Mouse (Mus musculus): ENCODE measurements around the gene Nipal4.

Nipal4 gene

DNA sequence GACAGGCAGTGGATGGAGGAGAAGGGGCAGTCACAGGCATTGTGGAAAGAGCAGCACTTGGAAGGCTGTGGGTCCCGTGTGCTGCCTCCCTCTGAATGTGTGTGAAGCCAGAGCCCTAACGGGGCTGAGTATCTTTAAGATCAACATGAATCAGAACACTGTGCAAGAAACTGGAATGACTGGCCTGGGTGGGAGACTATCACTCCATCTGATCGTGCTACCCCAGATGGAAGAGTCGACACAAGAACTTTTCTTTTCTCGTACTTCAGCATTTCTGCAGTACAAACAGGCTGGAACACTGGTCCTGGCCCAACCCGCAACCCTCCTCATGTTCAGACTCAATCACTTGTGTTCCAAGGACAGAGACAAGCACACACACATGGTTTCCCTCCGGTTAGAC, 2.2 kb upstream of the Nipal4 start:
- no peak for ATAC-seq (ENCODE audit: low TSS enrichment)

DNA sequence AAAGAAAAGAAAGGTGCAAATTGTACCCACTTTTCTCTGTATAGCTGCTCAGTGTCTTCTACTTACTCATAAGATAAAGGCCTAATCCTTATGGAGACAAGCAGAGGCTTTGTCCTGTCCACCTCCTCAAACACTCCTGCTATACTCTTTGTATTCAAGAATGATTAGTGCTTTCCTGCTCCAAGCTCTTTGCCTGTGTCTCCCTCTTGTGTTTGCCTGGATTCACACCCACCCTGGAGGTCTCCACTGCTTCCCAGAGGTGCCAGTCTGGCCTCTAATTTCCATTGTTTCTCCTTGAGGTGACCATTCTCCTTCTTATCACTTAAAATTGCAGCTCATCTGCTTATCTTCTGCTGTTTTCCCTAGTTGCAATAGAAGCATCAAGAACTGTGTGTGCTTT, 8.8 kb downstream of the Nipal4 start:
- no peak for ATAC-seq (ENCODE audit: low TSS enrichment)

DNA sequence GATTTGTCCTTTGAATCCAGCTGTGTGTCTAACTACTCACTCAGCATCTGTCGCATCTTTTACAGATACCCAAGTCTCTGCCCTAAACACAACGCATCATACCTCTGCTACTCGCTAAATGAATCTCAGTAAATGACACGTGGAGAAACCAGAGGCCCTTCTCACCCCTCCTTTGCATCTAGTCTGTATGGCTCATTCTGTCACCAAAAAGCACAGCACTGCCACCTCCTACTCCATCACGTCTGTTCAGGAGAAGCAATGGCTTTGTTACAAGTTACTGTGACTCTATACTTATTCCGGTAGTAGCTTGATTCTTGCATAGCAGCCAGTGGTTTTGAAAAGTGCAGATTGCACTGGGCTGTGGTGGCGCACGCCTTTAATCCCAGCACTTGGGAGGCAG, 9.4 kb downstream of the Nipal4 start:
- ATAC-seq (ENCODE audit: low TSS enrichment): peak; percentile 98

DNA sequence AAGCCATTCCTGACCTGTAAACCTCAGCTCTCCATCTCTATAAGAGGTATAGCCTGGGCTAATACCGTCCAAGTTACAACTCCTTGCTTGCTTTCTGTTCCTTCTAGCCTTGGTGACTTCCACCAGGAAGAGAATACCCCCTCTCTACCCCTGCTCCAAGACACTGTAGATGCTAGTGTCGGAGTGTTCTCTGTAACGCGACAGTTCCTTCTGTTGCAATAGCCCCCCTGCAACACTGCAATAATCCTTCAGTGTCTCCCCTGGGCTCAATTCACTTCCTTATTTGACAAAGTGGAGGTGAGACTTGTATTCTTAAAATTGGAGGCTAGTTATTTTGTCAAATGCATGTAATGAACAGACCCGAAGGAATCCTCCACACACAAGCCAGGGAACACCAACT, 19.7 kb downstream of the Nipal4 start:
- no peak for ATAC-seq (ENCODE audit: low TSS enrichment)

DNA sequence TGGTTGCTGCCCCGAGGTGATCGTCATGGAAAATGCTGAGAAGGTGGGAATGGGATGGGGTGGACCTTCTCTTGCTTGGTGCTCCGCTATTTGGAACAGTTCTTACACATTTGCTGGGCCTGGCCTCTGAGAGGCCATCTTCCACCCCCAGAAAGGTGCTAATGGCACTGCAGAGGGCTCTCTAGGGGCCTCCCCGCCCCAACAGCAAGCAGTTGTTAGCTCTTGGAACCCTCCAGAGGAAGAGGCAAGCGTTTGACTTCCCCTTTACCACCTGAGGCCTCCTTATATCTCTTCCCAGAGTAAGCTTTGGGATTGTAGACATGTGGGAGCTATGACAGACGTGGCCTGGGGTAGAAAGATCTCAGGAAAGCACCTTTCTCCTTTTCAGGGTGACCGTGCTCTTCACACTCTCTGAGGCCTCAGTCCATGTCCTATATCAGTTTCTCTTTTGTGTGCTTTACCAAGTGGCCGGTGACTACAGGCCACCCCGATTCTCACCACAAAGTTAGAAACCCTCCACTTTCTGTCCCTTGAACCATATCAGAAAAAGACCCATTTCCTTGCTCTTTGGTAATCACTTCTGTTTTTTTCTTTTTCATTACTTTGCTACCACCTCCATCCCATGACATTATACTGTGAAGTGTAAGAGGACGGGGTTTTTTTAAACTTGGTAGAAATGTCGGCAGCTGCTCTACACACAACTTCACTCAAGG, 21.0 kb downstream of the Nipal4 start:
- ATAC-seq (ENCODE audit: low TSS enrichment): no peak

DNA sequence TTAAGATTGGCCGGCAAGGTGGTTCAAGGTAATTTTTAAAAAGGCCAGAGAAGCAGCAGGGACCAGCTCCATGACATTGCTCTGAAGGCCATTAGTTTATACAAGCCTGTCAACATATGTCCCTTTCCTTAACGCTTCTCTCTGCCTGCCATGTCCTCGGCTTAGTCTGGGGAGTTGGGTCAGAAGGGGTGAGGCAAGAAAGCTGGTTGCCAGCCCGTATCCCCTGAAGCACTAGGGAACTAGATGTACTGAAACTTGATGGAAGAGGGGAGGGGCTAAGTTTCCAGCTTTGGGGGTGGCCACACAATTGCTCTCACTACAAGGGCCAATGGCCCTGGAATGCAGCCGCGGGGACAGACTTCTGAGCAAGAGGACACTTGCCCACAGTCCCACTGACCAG, 23.0 kb downstream of the Nipal4 start:
- ATAC-seq (ENCODE audit: low TSS enrichment): no peak

DNA sequence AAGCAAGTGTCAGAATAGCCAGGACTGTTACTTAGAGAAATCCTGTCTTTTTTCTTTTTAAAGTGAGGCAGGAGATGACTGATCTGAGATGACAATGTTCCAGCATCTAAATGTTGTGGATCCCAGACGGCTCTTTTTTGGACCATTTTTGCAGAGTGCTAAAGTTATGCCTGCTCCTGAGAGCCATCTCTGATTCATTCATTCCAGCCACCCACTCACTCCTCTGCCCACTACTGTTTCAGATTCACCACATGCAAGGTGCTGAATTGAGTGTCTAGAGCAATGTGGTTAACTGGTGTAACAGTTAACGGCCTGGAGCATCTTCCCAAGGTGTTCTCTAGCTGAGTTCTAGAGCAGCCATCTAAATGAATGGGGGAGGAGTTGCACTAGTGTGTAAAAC, 31.4 kb downstream of the Nipal4 start:
- ATAC-seq (ENCODE audit: low TSS enrichment): peak; percentile 98

DNA sequence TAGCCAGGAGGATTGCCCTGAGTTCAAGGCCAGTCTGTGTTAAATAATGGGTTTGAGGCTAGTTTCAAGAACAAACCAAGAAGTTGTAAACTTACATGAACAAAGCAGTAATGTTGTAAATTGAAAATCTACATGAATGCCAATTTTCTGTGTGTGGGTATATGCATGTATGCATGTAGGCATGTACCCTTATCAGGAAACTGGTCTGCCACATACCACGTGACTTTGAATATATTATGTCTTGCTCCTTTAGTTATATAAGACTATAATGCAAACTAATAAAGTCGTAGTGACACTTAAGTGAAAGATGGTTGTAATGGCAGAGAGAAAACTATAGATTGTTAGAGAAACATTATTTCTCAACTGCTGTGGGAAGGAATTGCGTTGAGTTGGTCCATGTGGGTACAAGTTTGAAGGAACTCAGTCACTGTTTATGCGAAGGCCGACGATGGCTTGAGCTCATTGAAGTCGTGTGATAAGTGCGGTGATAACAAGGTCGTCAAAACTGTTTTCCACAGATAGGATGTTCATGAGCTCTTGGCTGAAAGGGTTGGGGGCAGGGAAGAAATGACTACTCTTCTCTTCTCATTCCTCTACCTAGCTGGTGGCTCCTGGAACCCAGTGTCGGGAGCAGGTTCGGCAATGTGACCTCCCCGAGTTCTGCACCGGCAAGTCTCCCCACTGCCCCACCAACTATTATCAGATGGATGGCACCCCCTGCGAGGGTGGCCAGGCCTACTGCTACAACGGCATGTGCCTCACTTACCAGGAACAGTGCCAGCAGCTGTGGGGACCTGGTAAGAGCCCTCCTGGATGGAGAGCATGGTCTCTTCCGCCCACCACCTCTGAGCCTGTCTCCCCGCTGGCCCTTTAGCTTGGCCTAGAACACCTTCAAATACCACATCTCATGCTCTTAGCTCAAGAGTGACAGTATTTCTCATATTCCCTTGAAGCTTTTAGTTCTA, 35.0 kb downstream of the Nipal4 start:
- ATAC-seq (ENCODE audit: low TSS enrichment): no peak

DNA sequence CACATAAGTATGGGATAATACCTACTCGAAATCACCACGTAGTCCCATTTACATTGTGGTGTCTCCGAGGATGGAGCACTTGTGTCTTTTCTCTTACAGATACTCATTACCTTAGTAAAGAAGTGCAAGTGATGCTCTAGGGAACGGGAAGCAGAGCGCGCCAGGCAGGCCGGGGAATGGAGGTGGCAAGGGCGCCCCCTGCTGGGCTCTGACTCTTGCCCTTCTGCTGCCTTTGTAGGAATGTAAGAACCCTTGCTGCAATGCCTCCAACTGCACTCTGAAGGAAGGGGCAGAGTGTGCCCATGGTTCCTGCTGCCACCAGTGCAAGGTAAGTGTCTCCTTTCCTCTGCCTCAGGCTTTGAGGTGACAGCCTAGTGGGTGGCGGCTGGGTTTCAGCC, 37.8 kb downstream of the Nipal4 start:
- peak; percentile 89 for ATAC-seq (ENCODE audit: low TSS enrichment)

DNA sequence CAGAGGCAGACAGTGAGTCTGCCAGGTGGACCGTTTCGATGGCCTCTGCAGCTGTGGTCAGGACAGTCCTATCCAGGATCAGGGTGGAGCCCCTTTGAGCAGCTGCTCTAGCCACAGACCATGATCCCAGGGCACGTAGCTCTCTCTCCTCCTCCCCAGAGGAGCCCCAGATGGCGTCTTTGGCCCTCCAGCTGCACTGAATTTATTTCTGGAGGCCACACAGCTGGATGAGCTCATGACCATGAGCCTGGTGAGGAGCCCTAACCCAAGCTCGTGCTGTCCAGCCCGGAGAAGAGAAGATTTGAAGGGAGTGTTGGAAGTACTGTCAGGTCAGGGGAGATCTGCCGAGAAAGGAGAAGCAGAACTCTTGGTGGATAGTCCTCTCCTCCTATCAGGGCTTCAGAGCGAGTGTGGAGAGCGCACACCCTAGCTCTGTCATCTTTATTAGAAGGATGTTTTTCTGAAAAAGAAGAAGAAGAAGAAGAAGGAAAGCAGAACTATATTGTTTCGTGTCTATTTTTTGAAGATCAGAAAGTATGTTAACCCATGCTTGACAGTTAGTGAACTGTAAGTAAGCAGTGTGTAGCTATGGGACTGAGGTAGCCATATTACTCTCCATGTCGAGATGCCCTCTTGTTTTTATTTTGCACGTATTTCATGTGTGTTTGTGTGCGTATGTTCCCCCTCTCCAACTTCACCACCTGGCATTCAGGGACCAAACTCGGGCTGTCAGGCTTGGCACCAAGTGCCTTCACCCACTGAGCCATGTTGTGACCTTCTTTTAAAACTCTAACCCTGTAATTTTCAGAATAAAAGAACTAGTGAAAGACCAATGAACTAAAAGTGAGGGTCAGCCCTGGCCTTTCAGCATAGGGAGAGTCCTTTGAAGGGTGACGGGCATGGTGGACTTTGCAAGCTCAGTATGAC, 38.4 kb downstream of the Nipal4 start:
- ATAC-seq (ENCODE audit: low TSS enrichment): no peak

DNA sequence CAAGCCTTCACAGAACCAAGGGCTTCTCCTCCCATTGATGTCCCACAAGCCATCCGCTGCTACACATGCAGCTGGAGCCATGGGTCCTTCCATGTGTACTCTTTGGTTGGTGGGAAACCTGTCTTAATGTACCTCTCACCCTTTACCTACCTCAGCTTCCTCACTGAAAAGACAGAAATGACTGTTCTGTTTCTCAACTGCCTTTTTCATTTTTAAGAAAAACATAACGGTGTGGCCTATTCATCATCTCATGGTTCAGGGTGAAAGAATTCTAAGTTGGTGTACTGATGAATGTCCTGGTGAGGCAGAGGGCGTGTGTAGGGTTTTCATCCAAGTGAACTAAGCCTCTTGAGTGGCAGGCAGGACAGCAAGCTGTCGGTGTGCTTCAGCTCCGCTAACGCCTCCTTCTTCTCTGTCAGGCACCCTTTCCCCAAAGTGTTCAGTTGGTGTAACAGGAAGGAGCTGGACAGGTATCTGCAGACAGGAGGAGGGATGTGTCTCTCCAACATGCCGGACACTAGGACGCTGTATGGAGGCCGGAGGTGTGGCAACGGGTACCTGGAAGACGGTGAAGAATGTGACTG, 39.4 kb downstream of the Nipal4 start:
- no peak for ATAC-seq (ENCODE audit: low TSS enrichment)

DNA sequence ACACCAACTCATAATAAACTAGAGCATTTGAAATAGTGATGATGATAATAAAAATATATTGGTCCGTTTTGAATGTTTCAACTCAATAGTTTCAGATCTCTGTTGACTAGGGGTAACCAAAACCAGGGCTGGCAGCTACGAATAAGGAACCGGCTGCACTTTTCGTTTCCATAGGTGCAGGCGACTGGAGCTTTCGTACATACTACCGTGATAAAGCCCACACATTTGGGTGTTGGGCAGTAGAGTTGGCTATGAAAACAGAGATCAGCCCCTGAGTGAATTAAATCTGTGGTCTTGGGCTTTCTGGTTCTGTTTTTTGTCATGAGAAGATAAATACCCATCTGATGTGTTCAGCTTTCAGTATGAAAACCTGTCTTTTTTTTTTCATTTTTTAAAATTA, 40.0 kb downstream of the Nipal4 start:
- ATAC-seq (ENCODE audit: low TSS enrichment): no peak

DNA sequence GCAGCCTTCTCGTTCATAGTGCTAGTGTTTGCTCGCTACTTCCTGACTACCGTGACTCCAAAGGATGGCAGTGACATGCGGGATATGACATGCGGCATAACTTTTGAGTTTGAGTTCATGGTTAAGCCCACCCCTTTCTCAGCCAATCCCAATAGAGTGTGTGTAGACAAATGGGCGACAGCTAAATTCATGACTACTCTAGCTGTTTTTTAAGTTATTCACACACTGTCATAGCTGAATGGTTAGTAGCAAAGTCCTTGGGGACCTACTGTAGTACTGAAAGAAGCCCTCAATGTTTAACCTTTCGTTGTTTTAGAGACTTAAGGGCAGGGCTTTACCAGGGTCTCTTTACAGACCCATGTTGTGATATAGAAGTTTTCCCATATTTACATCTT, 40.5 kb downstream of the Nipal4 start:
- no peak for ATAC-seq (ENCODE audit: low TSS enrichment)

DNA sequence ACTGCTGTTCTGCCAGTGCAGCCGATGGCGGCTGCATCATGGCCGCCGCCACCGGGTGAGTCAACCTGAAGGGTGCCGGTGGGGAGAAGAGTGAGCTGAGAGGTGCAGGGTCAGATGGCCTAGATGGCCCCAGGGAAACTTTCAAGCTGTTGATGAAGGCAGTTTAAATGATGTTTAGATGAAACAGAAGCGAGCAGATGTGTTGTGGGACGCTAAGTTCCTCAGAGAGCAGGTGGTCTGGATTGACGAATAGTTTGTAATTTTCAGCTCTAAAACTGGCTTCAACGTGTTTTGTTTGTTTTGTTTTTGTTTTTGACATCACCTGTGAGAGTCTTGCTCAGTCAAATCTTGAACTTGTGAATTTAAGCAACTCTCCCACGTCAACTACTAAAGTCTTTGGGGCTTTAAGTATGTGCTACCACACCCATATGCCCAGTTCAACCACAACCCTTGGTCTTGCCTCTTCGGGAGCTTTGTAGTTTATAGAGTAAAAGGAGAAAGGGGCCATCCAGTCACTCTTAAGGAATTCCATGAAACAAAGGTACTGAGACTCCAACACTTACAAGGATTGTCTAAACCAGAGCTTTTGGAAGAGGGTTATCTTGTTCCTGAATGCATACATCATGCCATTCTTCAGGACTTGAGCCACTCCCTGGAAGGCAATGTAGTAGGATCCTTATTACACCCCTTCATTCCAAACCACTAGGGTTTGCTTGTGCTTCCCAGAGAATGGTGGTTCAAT, 41.0 kb downstream of the Nipal4 start:
- ATAC-seq (ENCODE audit: low TSS enrichment): no peak

DNA sequence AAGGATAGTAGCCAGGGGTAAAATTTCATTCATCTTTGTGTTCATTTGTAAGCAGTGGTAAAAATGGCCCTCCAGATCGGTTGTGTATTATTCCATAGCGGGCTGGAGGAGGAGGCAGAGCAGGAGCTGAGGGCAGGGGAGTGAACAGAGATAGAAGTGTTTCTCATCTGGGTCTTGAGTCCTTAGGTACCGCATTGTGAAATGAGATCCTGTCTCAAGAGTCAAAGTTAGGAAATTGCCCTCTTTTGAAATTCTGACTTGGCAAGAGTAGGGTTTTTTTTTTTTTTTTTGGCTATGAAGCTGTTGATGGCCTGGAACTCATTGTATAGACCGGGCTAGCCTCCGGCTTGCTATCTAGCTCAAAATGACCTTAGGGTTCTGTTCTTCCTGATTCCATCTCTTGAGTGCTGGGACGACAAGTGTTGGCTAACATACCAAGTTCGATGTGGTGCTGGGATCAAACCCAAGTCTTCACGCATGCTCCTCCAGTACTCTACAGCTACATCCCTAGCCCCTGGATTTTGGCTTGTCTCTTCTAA, 42.9 kb downstream of the Nipal4 start:
- ATAC-seq (ENCODE audit: low TSS enrichment): no peak

DNA sequence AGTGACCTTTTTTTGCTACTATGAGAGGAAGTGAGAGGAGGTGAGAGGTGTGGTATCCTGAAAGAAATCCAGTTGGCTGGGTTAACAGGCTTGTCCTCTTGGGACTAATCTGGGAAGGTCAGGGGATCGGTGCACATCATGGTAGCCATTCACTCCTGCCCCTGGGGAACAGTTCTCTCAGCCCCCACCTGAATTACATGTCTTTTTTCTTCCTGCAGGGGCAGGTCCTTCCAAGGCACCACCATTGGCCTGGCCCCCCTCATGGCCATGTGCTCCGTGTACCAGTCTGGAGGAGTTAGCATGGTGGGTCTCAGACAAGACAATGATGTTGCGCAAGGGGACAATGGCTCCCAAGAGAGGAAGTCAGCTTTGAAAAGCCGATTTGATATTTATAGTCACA, 43.4 kb downstream of the Nipal4 start:
- no peak for ATAC-seq (ENCODE audit: low TSS enrichment)

DNA sequence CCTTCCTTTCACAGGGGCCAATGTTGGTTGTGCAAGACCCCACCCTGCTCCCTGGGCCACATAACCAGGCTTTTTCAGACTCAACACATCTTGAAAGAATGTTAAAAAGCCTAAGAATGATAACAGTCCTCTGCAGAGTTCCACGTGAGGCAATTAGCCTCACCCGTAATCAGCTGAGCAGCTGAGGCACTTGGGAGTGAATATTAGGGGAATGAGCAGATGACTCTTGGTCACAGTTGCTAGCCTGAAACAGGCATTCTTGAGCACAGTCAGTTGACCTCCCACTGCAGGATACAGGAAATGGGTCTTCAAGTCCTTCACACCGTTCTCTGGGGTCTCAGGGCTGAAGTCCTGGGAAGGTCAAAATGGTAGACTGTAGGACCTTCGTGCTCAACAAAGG, 44.6 kb downstream of the Nipal4 start:
- ATAC-seq (ENCODE audit: low TSS enrichment): no peak

DNA sequence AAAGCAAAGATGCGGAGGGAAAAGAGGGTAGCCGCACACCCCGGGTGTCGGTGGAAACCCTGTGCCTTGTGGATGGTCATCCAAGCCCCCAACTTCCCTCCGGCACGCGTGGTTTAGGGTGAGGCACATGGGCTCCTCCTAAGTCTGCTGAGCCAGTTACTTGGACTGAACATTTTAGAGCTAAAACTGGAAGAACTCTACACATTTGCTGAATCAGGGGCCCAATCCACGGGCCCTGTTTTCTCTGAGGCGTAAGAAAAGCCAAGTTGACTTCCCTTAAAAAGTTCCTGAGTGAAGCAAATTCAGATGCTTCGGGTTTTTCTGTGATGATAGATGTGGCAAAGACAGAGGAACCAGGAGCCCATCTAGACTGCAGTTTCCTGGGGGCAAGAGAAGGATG, 46.2 kb downstream of the Nipal4 start:
- ATAC-seq (ENCODE audit: low TSS enrichment): no peak

DNA sequence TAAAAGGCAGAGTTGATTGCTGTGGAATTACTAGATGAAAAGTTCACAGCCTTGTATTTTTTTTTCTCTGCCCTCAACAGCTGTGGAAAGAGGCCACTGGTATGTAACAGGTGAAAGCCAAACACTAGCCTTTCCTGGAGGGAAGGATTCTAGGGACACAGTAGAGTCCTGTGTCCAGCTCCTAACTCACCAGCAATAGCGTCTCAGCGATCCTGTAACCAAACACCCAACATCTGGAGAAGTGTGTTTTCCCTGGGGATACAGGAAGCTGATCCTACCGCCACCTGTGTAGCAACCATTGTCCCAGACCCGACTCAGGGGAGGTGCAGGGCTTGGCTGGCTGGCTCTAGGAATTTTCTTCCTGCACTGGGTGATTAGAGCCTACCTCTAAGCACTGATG, 46.7 kb downstream of the Nipal4 start:
- no peak for ATAC-seq (ENCODE audit: low TSS enrichment)

DNA sequence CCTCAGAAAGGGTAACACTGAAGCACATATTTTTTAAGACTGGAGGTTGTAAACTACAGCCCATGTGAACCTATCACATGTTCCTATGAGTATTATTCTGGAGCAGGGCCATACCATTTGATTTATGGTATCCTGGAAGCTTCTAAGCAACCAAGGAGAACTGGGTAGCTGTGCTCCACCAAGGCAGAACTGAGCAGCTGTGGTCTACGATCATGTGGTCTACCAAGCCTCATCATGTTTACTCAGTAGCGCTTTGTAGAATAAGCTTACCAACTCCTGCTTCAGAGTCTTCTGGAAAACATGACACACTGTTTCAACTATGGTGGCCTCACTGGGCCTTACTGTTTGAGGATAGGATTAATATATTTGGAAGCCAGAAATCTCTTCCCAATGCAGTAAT, 49.8 kb downstream of the Nipal4 start:
- ATAC-seq (ENCODE audit: low TSS enrichment): no peak

Measured in frontal cortex, adult (tissue).